Mouse (Mus musculus) ovary, postnatal 36 days (tissue): ENCODE data around the gene Atp5s.

ENCODE experiments used
- DNase-seq: peaks from one replicate; pipeline ENCODE4 v3.0.0; 2022; ENCODE audit warnings: low spot score, mixed read lengths

Atp5s gene

GRCm38 (mm10) chr12:69777957-69778356, 53.2 kb downstream of the Atp5s start:
- no peak for DNase-seq

GRCm38 (mm10) chr12:69781480-69781879, 56.7 kb downstream of the Atp5s start:
- DNase-seq, result no peak

GRCm38 (mm10) chr12:69781935-69782650, 57.3 kb downstream of the Atp5s start:
- peak; percentile 42 for DNase-seq

- no peak for DNase-seq
These were observed 58.7 kb downstream of the Atp5s start for GRCm38 (mm10) chr12:69783247-69784025.

DNA sequence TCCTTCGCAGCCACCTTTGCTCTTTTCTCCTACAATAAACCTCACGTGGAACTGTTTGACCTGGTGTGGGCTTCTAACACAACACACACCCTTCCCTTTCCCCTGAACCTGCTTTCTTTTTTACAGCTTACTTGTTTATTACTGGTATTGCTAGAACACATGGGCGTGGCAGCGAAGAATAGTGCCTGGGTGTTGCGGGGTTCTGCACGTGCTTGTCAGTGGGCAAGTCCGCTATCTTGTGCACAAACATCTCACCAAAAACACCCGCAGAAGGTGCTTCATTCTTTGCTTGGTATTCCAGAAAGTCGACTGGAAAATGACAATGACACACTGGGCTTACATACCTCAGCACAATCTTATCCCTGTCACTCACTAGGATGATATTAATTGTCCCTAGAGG, 60.7 kb downstream of the Atp5s start:
- DNase-seq, result no peak

DNA sequence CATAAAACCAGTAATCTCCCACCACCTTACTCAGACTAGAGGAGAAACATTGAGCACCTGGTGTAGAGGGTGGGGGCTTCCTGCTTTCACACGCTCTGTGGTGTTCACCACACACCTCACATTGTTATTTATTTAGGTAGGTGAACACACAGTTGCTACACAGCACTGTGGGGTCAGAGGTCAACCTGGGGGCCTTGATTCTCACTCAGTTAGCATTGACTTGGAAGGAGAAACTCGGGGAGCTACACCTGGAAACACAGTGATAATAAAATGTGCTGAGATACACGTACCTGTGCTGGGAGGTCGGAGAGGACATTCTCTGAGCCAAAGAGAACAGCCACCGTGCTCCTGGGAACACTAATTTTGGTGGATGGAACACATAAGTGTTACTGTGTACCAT, 63.6 kb downstream of the Atp5s start:
- no peak for DNase-seq

DNA sequence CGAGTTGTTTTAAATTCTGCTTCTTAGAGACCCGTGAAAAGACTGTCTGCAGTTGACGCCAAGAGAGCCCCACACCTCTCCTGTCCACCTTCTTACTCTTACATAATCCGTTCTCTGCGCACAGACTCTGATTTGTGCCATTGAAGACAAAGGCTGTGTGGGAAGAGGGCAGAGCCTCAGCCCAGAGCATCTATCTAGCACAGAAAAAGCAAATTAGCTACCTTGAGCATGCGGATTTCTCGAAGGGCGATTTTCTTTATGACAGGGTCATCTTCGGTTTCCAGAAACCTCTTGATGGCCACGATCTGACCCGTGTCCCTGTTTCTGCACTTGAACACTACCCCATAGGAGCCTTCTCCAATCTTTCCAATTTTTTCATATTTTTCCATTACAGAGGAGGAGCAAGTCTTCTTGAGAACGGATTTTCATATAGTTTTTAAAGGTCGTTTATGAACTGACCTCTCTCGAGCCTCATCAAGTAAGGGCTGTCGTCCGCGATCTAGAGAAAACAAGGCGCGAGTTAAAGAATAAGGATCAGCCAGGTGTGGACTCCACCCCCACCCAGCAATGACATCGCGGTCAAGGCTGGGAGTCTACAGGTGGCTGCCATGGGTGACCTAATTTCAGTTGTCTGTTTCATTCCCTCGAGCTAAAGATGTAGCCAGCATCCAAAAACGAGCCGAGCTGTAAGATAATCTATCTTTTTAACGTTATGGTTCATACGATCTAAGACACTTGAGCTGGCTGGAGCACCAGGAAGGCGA, 65.2 kb downstream of the Atp5s start:
- DNase-seq, result no peak

DNA sequence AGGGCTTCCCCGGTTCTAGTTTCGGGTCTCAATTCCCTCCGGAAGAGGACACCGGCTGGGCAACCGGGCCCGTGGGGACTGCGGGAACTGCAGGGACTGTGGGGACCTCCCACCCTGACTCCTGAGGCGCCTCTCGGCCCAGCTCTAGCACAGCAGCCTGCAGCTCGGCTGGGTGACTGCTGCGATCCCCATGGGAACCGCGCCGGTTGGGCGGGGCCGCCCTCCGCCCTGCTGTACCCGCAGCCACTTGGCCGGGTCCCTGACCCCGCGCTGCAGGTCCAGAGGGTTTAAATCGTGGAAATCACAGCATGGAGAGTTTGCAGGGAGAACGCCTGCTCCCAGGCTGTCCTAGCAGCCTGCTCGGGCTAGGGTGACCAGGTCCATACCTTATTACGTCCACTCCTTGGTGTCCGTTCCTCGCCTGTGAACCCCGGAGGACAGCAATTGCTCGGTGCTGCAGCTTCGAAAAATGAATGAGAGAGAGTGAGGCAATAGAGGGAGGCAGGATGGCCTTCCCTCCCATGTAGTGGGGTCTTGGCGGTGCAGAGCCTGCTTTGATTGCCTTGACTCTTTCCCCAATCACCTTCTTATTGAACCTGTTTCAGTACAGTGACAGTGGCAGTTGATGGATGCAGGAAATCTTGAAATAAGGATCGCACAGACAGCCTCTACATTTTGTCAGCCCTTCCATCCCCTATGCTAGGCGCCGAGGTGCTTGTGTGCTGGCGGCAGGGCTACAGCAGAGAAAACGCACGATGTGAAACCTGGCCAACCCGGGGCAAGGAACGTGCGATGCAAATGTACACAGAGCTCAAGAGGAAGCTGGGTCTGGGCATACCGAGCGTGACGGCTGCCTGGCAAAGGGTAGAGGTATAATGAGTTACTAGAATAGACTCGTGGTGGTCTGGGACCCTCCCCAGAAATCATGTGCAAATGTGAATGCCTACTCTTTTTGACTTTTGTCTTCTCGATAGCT, 66.1 kb downstream of the Atp5s start, which contains the start of gene Cdkl1:
Gene Cdkl1, minus strand, starts transcription at position 738 of the 976 bp plus-strand sequence.
- DNase-seq, result peak; percentile 75
